Mouse (Mus musculus): Measurements from ENCODE around the gene Akt1. TPM values are rescaled to one million over a fixed set of nuclear protein-coding genes. Genes with fewer than 3 reads are reported as not detected.

Akt1 gene
- total and polyA plus RNA-seq, 3 experiments = 149 to 207 (median 189) TPM

DNA sequence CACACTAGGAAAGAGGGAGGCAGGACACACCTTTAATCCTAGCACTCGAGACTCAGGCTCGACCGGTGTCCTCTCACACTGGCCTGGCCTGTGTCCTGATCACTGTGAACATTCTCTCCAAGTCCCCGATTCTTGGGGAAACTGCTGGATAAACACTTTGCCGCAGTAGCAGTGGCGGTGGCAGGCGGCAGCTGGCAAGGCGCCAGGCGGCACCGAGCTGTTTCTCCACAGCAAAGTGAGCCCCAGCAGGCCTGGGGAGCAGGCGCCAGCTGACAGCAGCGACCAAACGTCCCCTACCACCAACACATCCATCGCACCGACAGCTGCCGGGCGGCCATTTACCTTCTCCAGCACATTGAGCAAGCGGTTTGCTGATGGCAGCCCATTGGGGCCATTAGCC, 9.2 kb downstream of the Akt1 start:
- peak overlapping the region; percentile 45; the same call in 1 of the 2 replicates for H3K27ac ChIP-seq
- H3K79me2 ChIP-seq (replicated peaks; ENCODE audit: control insufficient read depth, insufficient read depth, low read length) = peaks cover 23% of the 10 kb centered on the region
- WGBS = 22% methylated on average over 18 of the region's 18 CpGs
- no peak overlapping the region; the same call in 1 of the 2 replicates for H3K4me3 ChIP-seq
- peaks cover 42% of the 10 kb centered on the region for H3K4me1 ChIP-seq (ENCODE audit: control insufficient read depth, insufficient read depth, low read length)
- peaks cover 2% of the 10 kb centered on the region for H3K36me3 ChIP-seq (ENCODE audit: control insufficient read depth, insufficient read depth, low read length)
- TF ChIP-seq POLR2A (IDR thresholded peaks at IDR 0.05; ENCODE audit: insufficient read depth, low read depth, low read length) = no peak
- no peak for TF ChIP-seq EP300 (IDR thresholded peaks at IDR 0.05; ENCODE audit: insufficient read depth, low read depth, low read length)
- TF ChIP-seq CTCF (IDR thresholded peaks at IDR 0.05) = no peak
- peak overlapping the region; percentile 32 for H3K9ac ChIP-seq (ENCODE audit: low read depth, low read length)
- intact Hi-C loops (cut with DNase I) = no loop called here
- peak; percentile 72 to 73 for DNase-seq
- no peaks in the 10 kb centered on the region for H3K27me3 ChIP-seq (ENCODE audit: control insufficient read depth, insufficient read depth, low read length)

DNA sequence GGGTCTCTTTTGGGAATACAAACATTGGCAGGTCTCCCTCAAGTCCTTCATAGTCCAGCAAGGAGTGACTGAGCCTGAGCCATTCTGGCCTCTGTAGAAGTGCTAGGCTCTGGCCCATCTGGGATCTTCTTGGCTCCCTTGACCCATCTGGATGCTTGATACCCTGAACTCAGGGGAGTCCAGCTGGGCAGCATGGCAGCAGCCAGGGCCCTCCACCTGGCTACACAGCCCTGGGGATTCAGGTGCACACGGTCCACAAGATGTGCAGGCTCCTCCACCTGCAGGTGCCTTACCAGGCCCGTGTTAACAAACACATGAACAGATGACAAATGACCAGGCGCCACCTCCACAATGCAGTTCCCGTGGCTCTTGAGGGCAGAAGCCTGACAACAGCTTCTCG, 10.0 kb downstream of the Akt1 start:
- Histone ChIP-seq H3K36me3 (ENCODE audit: control insufficient read depth, insufficient read depth, low read length) (peaks cover 2% of the 10 kb centered on the region; the same call in 1 of the 2 replicates), H3K4me1 (ENCODE audit: control insufficient read depth, insufficient read depth, low read length) (peaks cover 36% of the 10 kb centered on the region), H3K4me3 (no peak overlapping the region), H3K27me3 (ENCODE audit: control insufficient read depth, insufficient read depth, low read length) (no peaks in the 10 kb centered on the region), H3K27ac (no peak overlapping the region), H3K79me2 (replicated peaks; ENCODE audit: control insufficient read depth, insufficient read depth, low read length) (peaks cover 22% of the 10 kb centered on the region), H3K9ac (ENCODE audit: low read depth, low read length) (no peak overlapping the region)
- 51% methylated on average over 5 of the region's 5 CpGs for WGBS
- no peak for DNase-seq
- intact Hi-C loops (cut with DNase I) = no loop called here
- TF ChIP-seq POLR2A (IDR thresholded peaks at IDR 0.05; ENCODE audit: insufficient read depth, low read depth, low read length) = no peak
- no peak for TF ChIP-seq EP300 (IDR thresholded peaks at IDR 0.05; ENCODE audit: insufficient read depth, low read depth, low read length)
- no peak for TF ChIP-seq CTCF (IDR thresholded peaks at IDR 0.05)

DNA sequence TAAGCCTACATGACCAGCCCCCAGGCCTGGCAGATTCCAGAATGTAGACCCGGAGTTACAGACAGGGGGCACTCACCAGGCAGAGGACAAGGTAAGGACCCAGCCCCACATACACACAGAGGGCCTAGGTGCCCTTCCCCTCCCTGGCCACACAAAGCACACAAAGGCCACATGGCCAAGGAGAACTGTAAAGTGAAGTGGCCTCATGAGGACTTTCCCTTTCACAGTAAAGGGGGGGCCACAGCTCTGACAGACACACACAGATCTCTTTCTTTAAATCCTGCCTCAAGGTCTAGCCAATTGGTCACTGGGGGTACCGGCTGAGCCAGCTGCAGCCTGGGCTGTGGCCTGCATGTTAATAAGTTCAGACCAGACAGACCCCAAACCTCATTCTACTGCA, 10.6 kb downstream of the Akt1 start:
- Histone ChIP-seq H3K36me3 (ENCODE audit: control insufficient read depth, insufficient read depth, low read length) (peaks cover 2% of the 10 kb centered on the region; the same call in 1 of the 2 replicates), H3K4me1 (ENCODE audit: control insufficient read depth, insufficient read depth, low read length) (peaks cover 34% of the 10 kb centered on the region)

DNA sequence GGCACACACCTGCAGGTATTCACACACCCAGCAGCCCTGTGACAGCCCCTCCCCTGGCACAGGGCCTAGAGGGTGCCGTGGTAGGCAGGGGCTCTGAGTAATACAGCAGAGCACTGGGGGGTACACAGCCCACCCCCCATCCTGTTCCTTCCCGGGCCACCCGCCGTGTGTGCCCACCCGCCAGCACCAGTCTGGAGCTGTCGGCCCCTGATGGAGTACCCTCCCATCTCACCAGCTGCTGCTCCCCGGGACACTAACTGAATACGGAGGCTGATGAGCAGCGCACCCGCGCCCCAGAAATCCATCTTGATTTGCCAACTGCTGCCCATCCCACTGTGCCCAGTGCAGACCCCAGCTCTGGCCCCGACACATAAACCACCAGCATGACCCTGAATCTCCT, 11.0 kb downstream of the Akt1 start:
- no peak for TF ChIP-seq CTCF (IDR thresholded peaks at IDR 0.05)
- no peak for TF ChIP-seq EP300 (IDR thresholded peaks at IDR 0.05; ENCODE audit: insufficient read depth, low read depth, low read length)
- no peak for TF ChIP-seq POLR2A (IDR thresholded peaks at IDR 0.05; ENCODE audit: insufficient read depth, low read depth, low read length)
- no peak overlapping the region for H3K27ac ChIP-seq
- no peak for DNase-seq
- 91% methylated on average over 12 of the region's 12 CpGs for WGBS
- H3K9ac ChIP-seq (ENCODE audit: low read depth, low read length) = no peak overlapping the region
- H3K79me2 ChIP-seq (replicated peaks; ENCODE audit: control insufficient read depth, insufficient read depth, low read length) = peaks cover 19% of the 10 kb centered on the region
- intact Hi-C loops (cut with DNase I) = no loop called here
- no peak overlapping the region for H3K4me3 ChIP-seq
- peaks cover 2% of the 10 kb centered on the region; the same call in 1 of the 2 replicates for H3K36me3 ChIP-seq (ENCODE audit: control insufficient read depth, insufficient read depth, low read length)
- no peaks in the 10 kb centered on the region for H3K27me3 ChIP-seq (ENCODE audit: control insufficient read depth, insufficient read depth, low read length)
- H3K4me1 ChIP-seq (ENCODE audit: control insufficient read depth, insufficient read depth, low read length) = peaks cover 30% of the 10 kb centered on the region

More for the DNA sequence above, 10.6 kb downstream of the Akt1 start:
- no peaks in the 10 kb centered on the region for H3K27me3 ChIP-seq (ENCODE audit: control insufficient read depth, insufficient read depth, low read length)
- H3K4me3 ChIP-seq = no peak overlapping the region
- H3K79me2 ChIP-seq (replicated peaks; ENCODE audit: control insufficient read depth, insufficient read depth, low read length) = peaks cover 19% of the 10 kb centered on the region
- no peak overlapping the region for H3K27ac ChIP-seq
- 52% methylated on average over 2 of the region's 2 CpGs for WGBS
- H3K9ac ChIP-seq (ENCODE audit: low read depth, low read length) = no peak overlapping the region
- no peak for TF ChIP-seq POLR2A (IDR thresholded peaks at IDR 0.05; ENCODE audit: insufficient read depth, low read depth, low read length)
- TF ChIP-seq EP300 (IDR thresholded peaks at IDR 0.05; ENCODE audit: insufficient read depth, low read depth, low read length) = no peak
- no peak for TF ChIP-seq CTCF (IDR thresholded peaks at IDR 0.05)
- no peak for DNase-seq
- intact Hi-C loops (cut with DNase I) = no loop called here

- intact Hi-C loops (cut with DNase I) = no loop called here
- H3K27me3 ChIP-seq (ENCODE audit: control insufficient read depth, insufficient read depth, low read length) = no peaks in the 10 kb centered on the region
- H3K9ac ChIP-seq (ENCODE audit: low read depth, low read length) = no peak overlapping the region
- WGBS = 85% methylated on average over 11 of the region's 11 CpGs
- H3K79me2 ChIP-seq (replicated peaks; ENCODE audit: control insufficient read depth, insufficient read depth, low read length) = peaks cover 19% of the 10 kb centered on the region
- peaks cover under 1% of the 10 kb centered on the region; the same call in 1 of the 2 replicates for H3K36me3 ChIP-seq (ENCODE audit: control insufficient read depth, insufficient read depth, low read length)
- TF ChIP-seq CTCF (IDR thresholded peaks at IDR 0.05) (no peak), EP300 (IDR thresholded peaks at IDR 0.05; ENCODE audit: insufficient read depth, low read depth, low read length) (no peak), POLR2A (IDR thresholded peaks at IDR 0.05; ENCODE audit: insufficient read depth, low read depth, low read length) (no peak)
- peaks cover 26% of the 10 kb centered on the region for H3K4me1 ChIP-seq (ENCODE audit: control insufficient read depth, insufficient read depth, low read length)
- no peak overlapping the region for H3K4me3 ChIP-seq
- no peak for DNase-seq
- no peak overlapping the region for H3K27ac ChIP-seq
Measured at GRCm38 (mm10) chr12:112663303-112663702, 11.4 kb downstream of the Akt1 start.

DNA sequence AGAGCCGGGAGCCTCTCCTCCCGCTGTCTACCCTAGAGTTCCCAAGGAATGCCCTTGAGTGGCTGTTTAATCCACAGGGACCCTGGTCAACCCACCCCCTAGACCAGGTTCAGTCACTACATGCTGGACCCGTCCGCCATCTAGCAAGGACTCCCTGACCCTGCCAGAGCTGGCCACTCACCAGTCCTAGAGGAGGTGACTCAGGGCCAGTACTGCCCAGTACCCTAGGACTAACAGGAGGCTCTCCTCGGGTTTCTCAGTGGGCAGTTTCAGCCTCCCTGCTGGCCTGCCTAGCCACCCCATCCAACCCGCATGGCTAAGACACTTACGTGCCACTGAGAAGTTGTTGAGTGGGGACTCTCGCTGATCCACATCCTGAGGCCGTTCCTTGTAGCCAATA, 12.8 kb downstream of the Akt1 start:
- TF ChIP-seq EP300 (IDR thresholded peaks at IDR 0.05; ENCODE audit: insufficient read depth, low read depth, low read length) (no peak), CTCF (IDR thresholded peaks at IDR 0.05) (no peak), POLR2A (IDR thresholded peaks at IDR 0.05; ENCODE audit: insufficient read depth, low read depth, low read length) (no peak)
- DNase-seq = peak in 1 of 2 experiments; percentile 24
- H3K36me3 ChIP-seq (ENCODE audit: control insufficient read depth, insufficient read depth, low read length) = no peaks in the 10 kb centered on the region
- no peak overlapping the region for H3K9ac ChIP-seq (ENCODE audit: low read depth, low read length)
- intact Hi-C loops (cut with DNase I) = no loop called here
- H3K27ac ChIP-seq = no peak overlapping the region
- WGBS = 60% methylated on average over 9 of the region's 9 CpGs
- peaks cover 14% of the 10 kb centered on the region for H3K4me1 ChIP-seq (ENCODE audit: control insufficient read depth, insufficient read depth, low read length)
- peaks cover 19% of the 10 kb centered on the region for H3K79me2 ChIP-seq (replicated peaks; ENCODE audit: control insufficient read depth, insufficient read depth, low read length)
- no peaks in the 10 kb centered on the region for H3K27me3 ChIP-seq (ENCODE audit: control insufficient read depth, insufficient read depth, low read length)
- no peak overlapping the region for H3K4me3 ChIP-seq
